33 mouse cellular contexts compared by ENCODE assay signal in the genomic region with DNA sequence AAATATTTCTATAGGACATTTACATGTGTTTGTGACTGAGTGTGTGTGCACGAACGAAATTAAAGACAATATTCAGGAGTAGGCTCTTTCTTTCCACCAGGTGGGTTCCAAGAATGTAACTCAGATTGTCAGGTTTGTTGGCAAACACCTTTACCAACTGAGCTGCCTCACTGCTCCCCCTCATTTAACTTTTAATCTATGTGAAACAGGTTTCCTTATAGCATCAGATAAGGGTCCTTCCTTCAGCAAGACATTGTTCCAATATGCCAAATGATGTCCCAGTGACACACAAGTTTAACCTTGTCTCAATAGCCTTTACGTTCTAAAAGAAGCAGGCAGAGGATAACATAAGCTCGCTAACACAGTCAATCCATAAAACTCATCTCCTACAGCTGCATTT. TPM values are rescaled to one million over a fixed set of nuclear protein-coding genes. Genes with fewer than 3 reads are reported as not detected.
"Had no signal": no experiment of that assay in that cellular context is flagged by ENCODE, and none has a peak within 500 bp of the region (broad histone marks: within the 10 kb centered on the region; RNA-seq: fewer than 3 reads in every experiment).

No protein-coding gene starts in this region.

- DNase-seq: left cerebral cortex, postnatal 4 days; liver; liver, embryonic 13.5 days; liver, postnatal 0 days; lung, adult 18-20 months; lung, adult 2 months; lung, embryonic 14.5 days; lung, postnatal 10 days; lung, postnatal 14 days; lung, postnatal 36 days; lung, postnatal 4 days; midbrain, embryonic 14.5 days had no signal

- H3K4me3 ChIP-seq: limb, embryonic 10.5 days; limb, embryonic 12.5 days; limb, embryonic 13.5 days; limb, embryonic 15.5 days; liver, embryonic 12.5 days; liver, embryonic 13.5 days; liver, embryonic 15.5 days; lung, embryonic 15.5 days; megakaryocyte, embryonic 14.5 days; midbrain, embryonic 10.5 days; midbrain, embryonic 12.5 days; midbrain, embryonic 13.5 days; midbrain, embryonic 15.5 days; myocyte; neural tube, embryonic 12.5 days had no signal

- H3K4me1 ChIP-seq: limb, embryonic 10.5 days; liver, embryonic 15.5 days; midbrain, embryonic 15.5 days had no signal

- H3K9ac ChIP-seq: limb, embryonic 12.5 days; limb, embryonic 13.5 days; limb, embryonic 15.5 days; liver, embryonic 12.5 days; liver, embryonic 13.5 days; liver, embryonic 14.5 days; liver, embryonic 15.5 days; liver, postnatal 0 days; lung, embryonic 14.5 days; lung, embryonic 15.5 days; midbrain, embryonic 12.5 days; midbrain, embryonic 13.5 days; midbrain, embryonic 15.5 days; neural tube, embryonic 12.5 days had no signal

- H3K9me3 ChIP-seq: limb, embryonic 10.5 days; limb, embryonic 12.5 days; limb, embryonic 13.5 days; limb, embryonic 15.5 days; liver, embryonic 12.5 days; liver, embryonic 13.5 days; liver, embryonic 15.5 days; lung, embryonic 15.5 days; megakaryocyte, embryonic 14.5 days; midbrain, embryonic 10.5 days; midbrain, embryonic 12.5 days; midbrain, embryonic 13.5 days; midbrain, embryonic 15.5 days; neural tube, embryonic 12.5 days had no signal

- H3K27me3 ChIP-seq: limb, embryonic 12.5 days; limb, embryonic 13.5 days; limb, embryonic 15.5 days; liver, embryonic 12.5 days; liver, embryonic 13.5 days; liver, embryonic 15.5 days; lung, embryonic 15.5 days; megakaryocyte, embryonic 14.5 days; midbrain, embryonic 12.5 days; midbrain, embryonic 13.5 days; midbrain, embryonic 15.5 days; neural tube, embryonic 12.5 days had no signal

- H3K27ac ChIP-seq: limb, embryonic 10.5 days; limb, embryonic 12.5 days; limb, embryonic 13.5 days; limb, embryonic 15.5 days; liver, embryonic 12.5 days; liver, embryonic 13.5 days; liver, embryonic 14.5 days; liver, embryonic 15.5 days; lung, embryonic 15.5 days; macrophage; midbrain, embryonic 10.5 days; midbrain, embryonic 12.5 days; midbrain, embryonic 13.5 days; midbrain, embryonic 15.5 days; neural tube, embryonic 12.5 days had no signal

RNA-seq across cellular contexts. Expression of a gene that starts 57.4 kb away (rescaled TPM):
- total RNA-seq: megakaryocyte progenitor cell, adult 5-6 weeks; megakaryocyte, adult 5-6 weeks; megakaryocyte-erythroid progenitor cell, adult 5-6 weeks; monocyte, adult 5-6 weeks had no signal
- polyA plus RNA-seq: liver, adult 2 months; macrophage; myocyte had no signal
